Mouse (Mus musculus) MEL (cell line): Measurements from ENCODE around the gene Fads1.

Experiments used
- CTCF ChIP-seq, 3 experiments: IDR thresholded peaks in 2 of 3; conservative IDR thresholded peaks in 1 of 3; 2 replicates each; pipeline ENCODE4 v1.5.1; 2011 to 2012; ENCODE audit warnings: low read length in 3 of 3, low read depth in 2 of 3, mild to moderate bottlenecking in 2 of 3, improper control_type of control experiment in 1 of 3, inconsistent platforms in 1 of 3, mixed read lengths in 1 of 3, moderate library complexity in 1 of 3; ENCODE audit not compliant: control insufficient read depth in 1 of 3, insufficient read depth in 1 of 3, poor library complexity in 1 of 3, severe bottlenecking in 1 of 3
- E2F4 ChIP-seq: IDR thresholded peaks from 2 replicates; pipeline ENCODE4 v1.6.1; 2011; ENCODE audit warnings: low read depth, low read length, improper control_type of control experiment, borderline replicate concordance
- MAFK ChIP-seq: IDR thresholded peaks from 2 replicates; pipeline ENCODE4 v1.6.1; 2011; ENCODE audit warnings: low read depth, mild to moderate bottlenecking, low read length, improper control_type of control experiment, borderline replicate concordance
- MEF2A ChIP-seq: IDR thresholded peaks from 2 replicates; pipeline ENCODE4 v1.6.1; 2014; ENCODE audit warnings: low read depth, mild to moderate bottlenecking, inconsistent platforms, low read length, improper control_type of control experiment; ENCODE audit not compliant: poor library complexity, insufficient replicate concordance, severe bottlenecking; ENCODE audit errors: extremely low read depth
- MXI1 ChIP-seq: IDR thresholded peaks from 2 replicates; pipeline ENCODE4 v1.6.1; 2011; ENCODE audit warnings: mild to moderate bottlenecking, low read depth, low read length, improper control_type of control experiment
- MYC ChIP-seq: IDR thresholded peaks from 2 replicates; pipeline ENCODE4 v1.6.1; 2011; ENCODE audit warnings: low read depth, mild to moderate bottlenecking, low read length, improper control_type of control experiment, moderate library complexity
- SMC3 ChIP-seq: IDR thresholded peaks from 2 replicates; pipeline ENCODE4 v1.6.1; 2011; ENCODE audit warnings: low read depth, low read length, improper control_type of control experiment
- TAL1 ChIP-seq: IDR thresholded peaks from 2 replicates; pipeline ENCODE4 v1.6.1; 2012; ENCODE audit warnings: mild to moderate bottlenecking, inconsistent platforms, low read length, moderate library complexity, mixed read lengths
- TBP ChIP-seq: IDR thresholded peaks from 2 replicates; pipeline ENCODE4 v1.8.0; 2011; ENCODE audit warnings: low read depth, low read length, improper control_type of control experiment
- TCF12 ChIP-seq: IDR thresholded peaks from 2 replicates; pipeline ENCODE4 v1.6.1; 2014; ENCODE audit warnings: low read depth, mild to moderate bottlenecking, inconsistent platforms, low read length, improper control_type of control experiment, moderate library complexity
- USF2 ChIP-seq, 2 experiments: IDR thresholded peaks; 2 replicates each; pipeline ENCODE4 v1.6.1; 2011 to 2012; ENCODE audit warnings: improper control_type of control experiment in 2 of 2, low read length in 2 of 2, borderline replicate concordance in 1 of 2, inconsistent platforms in 1 of 2, low read depth in 1 of 2, mild to moderate bottlenecking in 1 of 2; ENCODE audit not compliant: insufficient read depth in 1 of 2
- ZC3H11A ChIP-seq: IDR thresholded peaks from 2 replicates; pipeline ENCODE4 v1.6.1; 2012; ENCODE audit warnings: low read depth, mild to moderate bottlenecking, inconsistent platforms, low read length, improper control_type of control experiment
- ZMIZ1 ChIP-seq: IDR thresholded peaks from 2 replicates; pipeline ENCODE4 v1.6.1; 2012; ENCODE audit warnings: low read depth, mild to moderate bottlenecking, inconsistent platforms, low read length, improper control_type of control experiment, moderate library complexity

- TF ChIP-seq MAFK (no peak), TBP (no peak), CTCF (IDR thresholded peaks at IDR 0.05 in 2 of 3, conservative IDR thresholded peaks at IDR 0.05 in 1 of 3; ENCODE audit: control insufficient read depth in 1 of 3, insufficient read depth in 1 of 3, low read depth in 2 of 3, low read length in 3 of 3, poor library complexity in 1 of 3, severe bottlenecking in 1 of 3) (no peak), USF2 (IDR thresholded peaks at IDR 0.05; ENCODE audit: borderline replicate concordance in 1 of 2, insufficient read depth in 1 of 2, low read depth in 1 of 2, low read length in 2 of 2) (no peak), MEF2A (no peak), MYC (no peak), MXI1 (no peak), ZC3H11A (no peak), ZMIZ1 (no peak), E2F4 (no peak), SMC3 (no peak), TAL1 (no peak), TCF12 (no peak)
Observed at GRCm38 (mm10) chr19:10169179-10169578, 13.5 kb upstream of the Fads1 start.
